Mouse (Mus musculus): Measurements from ENCODE around the gene Rbms2. TPM values are rescaled to one million over a fixed set of nuclear protein-coding genes. Genes with fewer than 3 reads are reported as not detected.
A peak's percentile ranks its signal among the peaks of the same experiment; 100 is the strongest.
"Not testable (repeated sequence)": the region's sequence is repeated elsewhere in the genome, so short reads cannot be mapped to it uniquely, and the experiment has no call there.

Gene Rbms2
- total and polyA plus RNA-seq, 3 experiments, result 91.9 to 98.4 (median 94.7) TPM

DNA sequence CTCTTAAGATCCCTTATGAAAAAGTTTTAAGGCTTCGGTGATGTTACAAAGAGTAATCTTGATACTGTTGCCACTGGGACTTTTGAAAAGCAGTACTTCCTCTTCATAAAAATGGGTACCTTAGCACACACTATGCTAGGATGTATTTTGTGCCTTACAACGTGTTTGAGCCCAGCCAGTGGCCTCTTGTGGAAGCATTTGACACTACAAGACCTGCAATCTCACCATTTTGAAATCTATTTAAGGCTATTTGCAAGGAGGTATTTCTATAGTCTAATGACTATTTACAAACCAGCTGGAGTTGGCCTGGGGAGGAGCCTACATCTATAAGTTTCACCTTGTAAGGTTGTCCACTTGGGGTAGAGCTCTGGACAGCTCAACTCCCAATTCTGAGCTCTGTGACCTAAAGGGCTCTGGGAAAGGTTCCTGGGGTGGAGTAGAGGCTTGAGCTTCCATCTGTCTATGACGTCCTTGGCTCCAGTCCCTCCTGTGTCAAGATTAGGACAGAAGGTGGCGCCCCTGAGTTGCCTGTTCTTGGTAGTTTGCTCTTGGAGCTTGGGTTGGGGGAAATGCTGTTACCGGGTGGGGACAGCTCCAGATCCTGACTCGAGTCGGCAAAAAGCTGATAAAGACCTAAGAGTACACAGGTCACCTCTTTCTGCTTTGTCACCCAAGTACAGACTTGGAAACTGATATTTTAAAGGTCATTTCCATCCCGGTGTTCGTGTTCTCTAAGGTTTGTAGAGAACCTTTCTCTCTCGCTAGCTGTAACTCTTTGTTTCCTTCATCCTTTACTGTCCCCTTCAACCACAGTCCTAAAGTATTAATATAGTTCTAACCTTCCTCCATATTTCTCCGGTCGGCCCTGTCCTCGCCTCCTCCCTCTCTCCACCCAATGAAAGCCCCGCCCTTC lies 89.2 kb downstream of the Rbms2 start:
- TF ChIP-seq EP300 (IDR thresholded peaks at IDR 0.05; ENCODE audit: insufficient read depth, low read depth, low read length) (peak; percentile 94), CTCF (IDR thresholded peaks at IDR 0.05) (peak; percentile 83), POLR2A (IDR thresholded peaks at IDR 0.05; ENCODE audit: insufficient read depth, low read depth, low read length) (peak; percentile 69)
- Histone ChIP-seq H3K79me2 (replicated peaks; ENCODE audit: control insufficient read depth, insufficient read depth, low read length) (no peaks in the 10 kb centered on the region), H3K36me3 (ENCODE audit: control insufficient read depth, insufficient read depth, low read length) (peaks cover 40% of the 10 kb centered on the region), H3K4me1 (ENCODE audit: control insufficient read depth, insufficient read depth, low read length) (peaks cover 6% of the 10 kb centered on the region), H3K4me3 (peak overlapping the region; percentile 81), H3K9ac (ENCODE audit: low read depth, low read length) (peak overlapping the region; percentile 59), H3K27ac (peak overlapping the region; percentile 91), H3K27me3 (ENCODE audit: control insufficient read depth, insufficient read depth, low read length) (no peaks in the 10 kb centered on the region)
- 4% methylated on average over 14 of the region's 14 CpGs for WGBS
- DNase-seq, result peak; percentile 88 to 91
- intact Hi-C loops (cut with DNase I), result loop anchor here (1.0 to 10.0 kb wide), 2 partner anchors 32 to 404 kb away; partner anchors contain the start of genes Myl6 and Myl6b

DNA sequence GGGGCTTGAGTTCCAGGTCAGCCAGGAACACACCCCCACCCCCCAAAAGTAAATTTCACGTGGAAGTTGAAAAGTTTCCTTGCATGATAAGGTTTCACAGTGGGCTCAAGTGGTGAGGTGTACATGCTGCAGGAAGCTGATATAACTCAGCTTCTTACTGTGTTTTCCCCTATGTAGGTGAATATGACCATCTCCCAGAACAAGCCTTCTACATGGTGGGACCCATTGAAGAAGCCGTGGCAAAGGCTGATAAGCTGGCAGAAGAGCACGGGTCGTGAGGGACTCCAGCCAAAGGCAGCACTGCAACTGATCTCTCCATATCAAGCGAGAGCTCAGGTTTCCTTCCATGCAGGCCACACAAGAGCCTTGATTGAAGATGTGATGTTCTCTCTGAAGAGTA lies 90.3 kb downstream of the Rbms2 start:
- Histone ChIP-seq H3K36me3 (ENCODE audit: control insufficient read depth, insufficient read depth, low read length) (peaks cover 50% of the 10 kb centered on the region), H3K79me2 (replicated peaks; ENCODE audit: control insufficient read depth, insufficient read depth, low read length) (peaks cover 2% of the 10 kb centered on the region; the same call in 1 of the 2 replicates), H3K4me3 (no peak overlapping the region), H3K27ac (no peak overlapping the region), H3K27me3 (ENCODE audit: control insufficient read depth, insufficient read depth, low read length) (no peaks in the 10 kb centered on the region), H3K9ac (ENCODE audit: low read depth, low read length) (no peak overlapping the region), H3K4me1 (ENCODE audit: control insufficient read depth, insufficient read depth, low read length) (peaks cover 8% of the 10 kb centered on the region)
- intact Hi-C loops (cut with DNase I), result loop anchor here (1.0 to 10.0 kb wide), 2 partner anchors 31 to 405 kb away; partner anchors contain the start of genes Myl6 and Myl6b
- TF ChIP-seq POLR2A (IDR thresholded peaks at IDR 0.05; ENCODE audit: insufficient read depth, low read depth, low read length) (no peak; the same call in 1 of the 2 replicates), CTCF (IDR thresholded peaks at IDR 0.05) (no peak), EP300 (IDR thresholded peaks at IDR 0.05; ENCODE audit: insufficient read depth, low read depth, low read length) (no peak)
- DNase-seq, result no peak
- WGBS, result 27% methylated on average over 5 of the region's 5 CpGs

DNA sequence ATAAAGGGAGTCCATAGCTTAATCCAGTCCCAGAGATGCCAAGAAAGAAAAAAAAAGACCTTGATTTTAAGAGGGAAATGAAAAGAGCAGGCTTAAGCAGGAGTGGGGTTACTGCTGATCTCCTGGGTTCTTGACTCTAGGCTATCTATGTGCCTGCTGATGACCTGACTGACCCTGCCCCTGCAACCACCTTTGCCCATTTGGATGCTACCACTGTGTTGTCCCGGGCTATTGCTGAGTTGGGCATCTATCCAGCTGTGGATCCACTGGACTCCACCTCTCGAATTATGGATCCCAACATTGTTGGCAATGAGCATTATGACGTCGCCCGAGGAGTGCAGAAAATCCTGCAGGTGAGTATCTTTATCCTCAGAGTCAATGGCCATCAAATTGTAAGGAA lies 91.9 kb downstream of the Rbms2 start:
- peaks cover 7% of the 10 kb centered on the region for H3K4me1 ChIP-seq (ENCODE audit: control insufficient read depth, insufficient read depth, low read length)
- H3K79me2 ChIP-seq (replicated peaks; ENCODE audit: control insufficient read depth, insufficient read depth, low read length), result peaks cover 7% of the 10 kb centered on the region
- WGBS, result 52% methylated on average over 5 of the region's 5 CpGs
- TF ChIP-seq POLR2A (IDR thresholded peaks at IDR 0.05; ENCODE audit: insufficient read depth, low read depth, low read length), result peak; percentile 13; the same call in 1 of the 2 replicates
- no peak for TF ChIP-seq EP300 (IDR thresholded peaks at IDR 0.05; ENCODE audit: insufficient read depth, low read depth, low read length)
- no peak overlapping the region for H3K4me3 ChIP-seq
- no peak overlapping the region for H3K27ac ChIP-seq
- DNase-seq, result no peak
- H3K36me3 ChIP-seq (ENCODE audit: control insufficient read depth, insufficient read depth, low read length), result peaks cover 54% of the 10 kb centered on the region
- H3K9ac ChIP-seq (ENCODE audit: low read depth, low read length), result no peak overlapping the region
- intact Hi-C loops (cut with DNase I), result no loop called here
- no peaks in the 10 kb centered on the region for H3K27me3 ChIP-seq (ENCODE audit: control insufficient read depth, insufficient read depth, low read length)

DNA sequence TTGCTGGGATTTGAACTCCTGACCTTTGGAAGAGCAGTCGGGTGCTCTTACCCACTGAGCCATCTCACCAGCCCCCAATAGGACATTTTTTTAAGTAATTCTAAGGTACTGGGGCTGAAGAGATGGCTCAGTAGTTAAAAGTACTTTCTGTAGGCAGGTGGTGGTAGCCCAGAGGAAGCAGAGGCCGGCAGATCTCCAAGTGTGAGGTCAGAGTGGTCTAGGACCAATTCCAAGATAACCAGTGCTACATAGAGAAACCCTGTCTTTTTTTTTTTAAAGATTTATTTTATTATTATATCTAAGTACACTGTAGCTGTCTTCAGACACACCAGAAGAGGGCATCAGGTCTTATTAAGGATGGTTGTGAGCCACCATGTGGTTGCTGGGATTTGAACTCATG lies 92.9 kb downstream of the Rbms2 start:
- DNase-seq, result not testable (repeated sequence)

DNA sequence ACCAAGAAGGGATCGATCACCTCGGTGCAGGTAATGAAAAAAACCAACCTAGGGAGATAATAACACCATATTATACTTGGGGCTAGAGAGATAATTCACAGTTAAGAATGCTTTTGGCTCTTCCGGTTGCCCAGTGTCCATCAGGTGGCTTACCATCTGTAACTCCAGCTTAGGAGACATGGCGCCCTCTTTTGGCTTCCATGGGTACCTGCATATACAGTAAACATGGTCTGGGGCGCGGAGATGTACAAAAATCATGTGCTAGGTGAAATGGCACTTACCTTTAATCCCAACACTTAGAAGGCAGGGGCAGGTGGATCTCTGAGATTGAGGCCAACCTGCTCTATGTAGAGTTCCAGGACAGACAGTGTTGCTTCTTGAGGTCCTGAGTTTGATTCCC lies 93.7 kb downstream of the Rbms2 start:
- Histone ChIP-seq H3K79me2 (replicated peaks; ENCODE audit: control insufficient read depth, insufficient read depth, low read length) (peaks cover 7% of the 10 kb centered on the region), H3K9ac (ENCODE audit: low read depth, low read length) (no peak overlapping the region), H3K4me3 (peak overlapping the region; percentile 92; the same call in 1 of the 2 replicates), H3K27ac (no peak overlapping the region), H3K36me3 (ENCODE audit: control insufficient read depth, insufficient read depth, low read length) (peaks cover 54% of the 10 kb centered on the region), H3K4me1 (ENCODE audit: control insufficient read depth, insufficient read depth, low read length) (peaks cover 8% of the 10 kb centered on the region), H3K27me3 (ENCODE audit: control insufficient read depth, insufficient read depth, low read length) (no peaks in the 10 kb centered on the region)
- intact Hi-C loops (cut with DNase I), result no loop called here
- no peak for DNase-seq
- no peak for TF ChIP-seq EP300 (IDR thresholded peaks at IDR 0.05; ENCODE audit: insufficient read depth, low read depth, low read length)
- TF ChIP-seq POLR2A (IDR thresholded peaks at IDR 0.05; ENCODE audit: insufficient read depth, low read depth, low read length), result no peak
- peak; percentile 68 for TF ChIP-seq CTCF (IDR thresholded peaks at IDR 0.05)
- WGBS, result 51% methylated on average over 6 of the region's 6 CpGs

More for the DNA sequence above, 92.9 kb downstream of the Rbms2 start:
- H3K4me3 ChIP-seq; H3K27ac ChIP-seq; H3K4me1 ChIP-seq (ENCODE audit: control insufficient read depth, insufficient read depth, low read length); H3K79me2 ChIP-seq (replicated peaks; ENCODE audit: control insufficient read depth, insufficient read depth, low read length); H3K9ac ChIP-seq (ENCODE audit: low read depth, low read length); H3K27me3 ChIP-seq (ENCODE audit: control insufficient read depth, insufficient read depth, low read length); intact Hi-C loops (cut with DNase I): not testable (repeated sequence)
- 33% methylated on average over 2 of the region's 2 CpGs for WGBS
- H3K36me3 ChIP-seq (ENCODE audit: control insufficient read depth, insufficient read depth, low read length), result peaks cover 54% of the 10 kb centered on the region

DNA sequence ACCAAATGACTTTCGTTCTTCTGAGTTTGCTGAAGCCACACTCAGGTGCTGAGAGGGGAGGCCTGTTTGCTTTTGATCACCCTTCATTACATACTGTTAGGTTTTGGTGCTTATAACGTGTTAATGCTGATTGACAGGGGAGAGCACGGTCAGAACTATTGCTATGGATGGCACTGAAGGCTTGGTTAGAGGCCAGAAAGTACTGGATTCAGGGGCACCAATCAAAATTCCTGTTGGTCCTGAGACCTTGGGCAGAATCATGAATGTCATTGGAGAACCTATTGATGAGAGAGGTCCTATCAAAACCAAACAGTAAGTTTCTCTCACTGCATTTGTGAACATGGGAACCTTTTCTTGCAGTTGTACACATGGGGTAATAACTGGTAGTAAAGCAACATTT lies 95.9 kb downstream of the Rbms2 start:
- H3K4me3 ChIP-seq, result peak overlapping the region; percentile 92
- under 1% methylated on average over 3 of the region's 3 CpGs for WGBS
- H3K36me3 ChIP-seq (ENCODE audit: control insufficient read depth, insufficient read depth, low read length), result peaks cover 39% of the 10 kb centered on the region
- peak overlapping the region; percentile 86 for H3K9ac ChIP-seq (ENCODE audit: low read depth, low read length)
- DNase-seq, result no peak
- no peaks in the 10 kb centered on the region for H3K27me3 ChIP-seq (ENCODE audit: control insufficient read depth, insufficient read depth, low read length)
- intact Hi-C loops (cut with DNase I), result no loop called here
- H3K79me2 ChIP-seq (replicated peaks; ENCODE audit: control insufficient read depth, insufficient read depth, low read length), result peaks cover 7% of the 10 kb centered on the region
- peaks cover 6% of the 10 kb centered on the region for H3K4me1 ChIP-seq (ENCODE audit: control insufficient read depth, insufficient read depth, low read length)
- no peak for TF ChIP-seq CTCF (IDR thresholded peaks at IDR 0.05)
- TF ChIP-seq POLR2A (IDR thresholded peaks at IDR 0.05; ENCODE audit: insufficient read depth, low read depth, low read length), result 0 out of 2 replicates have a peak, but pooled peaks have one; percentile 22
- TF ChIP-seq EP300 (IDR thresholded peaks at IDR 0.05; ENCODE audit: insufficient read depth, low read depth, low read length), result no peak
- H3K27ac ChIP-seq, result peak overlapping the region; percentile 94
